Mouse (Mus musculus): ENCODE results near the gene Slc17a7. TPM values are rescaled to one million over a fixed set of nuclear protein-coding genes. Genes with fewer than 3 reads are reported as not detected.
"Not testable (repeated sequence)": the region's sequence is repeated elsewhere in the genome, so short reads cannot be mapped to it uniquely, and the experiment has no call there.

The Slc17a7 gene
- polyA plus RNA-seq, 1 experiment from 2014 or later: 14.6 TPM

DNA sequence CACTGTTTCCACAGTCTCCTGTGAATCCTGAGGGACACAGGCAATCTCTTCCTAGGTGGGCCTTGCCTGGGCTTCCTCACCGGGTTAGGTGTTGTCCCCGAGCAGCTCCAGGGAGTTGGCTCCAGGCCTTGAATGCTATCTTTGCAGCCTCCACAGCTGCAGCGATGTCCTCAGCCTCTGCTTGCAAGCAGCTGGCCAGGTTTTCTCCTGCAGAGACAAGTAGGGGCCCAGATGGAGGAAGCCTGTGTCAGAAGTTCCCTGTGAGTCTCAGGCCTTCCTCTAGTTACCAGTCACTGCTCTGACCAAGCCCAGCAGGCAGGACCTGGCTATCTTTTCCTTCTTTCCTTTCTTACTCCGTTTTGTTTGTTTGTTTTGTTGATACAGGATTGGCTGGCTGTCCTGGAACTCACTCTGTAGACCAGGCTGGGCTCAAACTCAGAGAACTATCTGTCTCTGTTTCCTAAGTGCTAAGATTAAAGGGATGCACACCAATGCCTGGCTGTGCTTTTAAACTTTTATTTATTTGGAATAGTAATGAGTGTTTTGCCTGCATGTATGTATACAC lies 15.1 kb upstream of the Slc17a7 start:
- no peaks in the 10 kb centered on the region for H3K27me3 ChIP-seq (replicated peaks; ENCODE audit: control insufficient read depth, insufficient read depth, low read length)
- 73% methylated on average over 4 of the region's 4 CpGs for WGBS
- ATAC-seq (no peak), DNase-seq (ENCODE audit: low spot score) (no peak)
- no peak overlapping the region; the same call in 1 of the 2 replicates for H3K27ac ChIP-seq (ENCODE audit: low read depth, low read length)
- H3K36me3 ChIP-seq (ENCODE audit: control insufficient read depth, insufficient read depth, low read length): 0 out of 2 replicates have a peak, but pooled peaks cover 16% of the 10 kb centered on the region
- H3K9me3 ChIP-seq (replicated peaks; ENCODE audit: control insufficient read depth, low read length): no peaks in the 10 kb centered on the region
- H3K4me2 ChIP-seq (ENCODE audit: low read length): no peak overlapping the region
- H3K4me1 ChIP-seq (ENCODE audit: control insufficient read depth, insufficient read depth, low read length): peaks cover 7% of the 10 kb centered on the region
- no peak overlapping the region for H3K9ac ChIP-seq (ENCODE audit: low read length)
- H3K4me3 ChIP-seq (ENCODE audit: low read depth, low read length): no peak overlapping the region

GRCm38 (mm10) chr7:45149545-45149944 lies 14.2 kb upstream of the Slc17a7 start:
- ATAC-seq (no peak), DNase-seq (ENCODE audit: low spot score) (no peak)
- H3K27me3 ChIP-seq (replicated peaks; ENCODE audit: control insufficient read depth, insufficient read depth, low read length): no peaks in the 10 kb centered on the region
- no peak overlapping the region for H3K27ac ChIP-seq (ENCODE audit: low read depth, low read length)
- no peak overlapping the region for H3K9ac ChIP-seq (ENCODE audit: low read length)
- H3K4me2 ChIP-seq (ENCODE audit: low read length): no peak overlapping the region
- no peaks in the 10 kb centered on the region for H3K9me3 ChIP-seq (replicated peaks; ENCODE audit: control insufficient read depth, low read length)
- H3K36me3 ChIP-seq (ENCODE audit: control insufficient read depth, insufficient read depth, low read length): 0 out of 2 replicates have a peak, but pooled peaks cover 12% of the 10 kb centered on the region
- H3K4me1 ChIP-seq (ENCODE audit: control insufficient read depth, insufficient read depth, low read length): peaks cover 8% of the 10 kb centered on the region
- 27% methylated on average over 6 of the region's 6 CpGs for WGBS
- no peak overlapping the region for H3K4me3 ChIP-seq (ENCODE audit: low read depth, low read length)

- no peak overlapping the region for H3K4me3 ChIP-seq (ENCODE audit: low read depth, low read length)
- peaks cover 8% of the 10 kb centered on the region for H3K4me1 ChIP-seq (ENCODE audit: control insufficient read depth, insufficient read depth, low read length)
- no peaks in the 10 kb centered on the region for H3K9me3 ChIP-seq (replicated peaks; ENCODE audit: control insufficient read depth, low read length)
- DNase-seq (ENCODE audit: low spot score) (no peak), ATAC-seq (no peak)
- H3K36me3 ChIP-seq (ENCODE audit: control insufficient read depth, insufficient read depth, low read length): 0 out of 2 replicates have a peak, but pooled peaks cover 7% of the 10 kb centered on the region
- H3K27ac ChIP-seq (ENCODE audit: low read depth, low read length): no peak overlapping the region
- no peaks in the 10 kb centered on the region for H3K27me3 ChIP-seq (replicated peaks; ENCODE audit: control insufficient read depth, insufficient read depth, low read length)
- peak overlapping the region; percentile 30; the same call in 1 of the 2 replicates for H3K9ac ChIP-seq (ENCODE audit: low read length)
- WGBS: 76% methylated on average over 4 of the region's 4 CpGs
- no peak overlapping the region for H3K4me2 ChIP-seq (ENCODE audit: low read length)
Measured at GRCm38 (mm10) chr7:45150321-45150720, 13.4 kb upstream of the Slc17a7 start.

DNA sequence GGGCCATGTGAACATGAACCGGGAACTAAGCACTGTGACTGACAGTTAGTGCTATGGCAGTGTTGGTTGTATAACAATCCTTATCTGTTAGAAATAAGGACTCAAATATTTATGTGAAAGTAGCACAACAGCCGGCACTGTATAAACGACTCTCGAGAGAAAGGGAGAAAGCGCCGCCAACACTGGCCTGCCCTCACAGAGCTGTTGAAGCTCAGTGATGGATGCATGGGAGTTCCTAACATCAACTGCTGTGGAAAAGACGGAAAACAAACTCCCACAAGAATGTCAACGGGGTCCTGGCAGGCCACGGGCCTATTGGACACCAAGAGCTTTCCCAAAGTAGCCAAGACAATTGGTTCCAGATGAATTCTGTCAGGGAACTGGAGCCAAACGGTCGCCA lies 12.4 kb upstream of the Slc17a7 start:
- no peaks in the 10 kb centered on the region for H3K9me3 ChIP-seq (replicated peaks; ENCODE audit: control insufficient read depth, low read length)
- H3K36me3 ChIP-seq (ENCODE audit: control insufficient read depth, insufficient read depth, low read length): 0 out of 2 replicates have a peak, but pooled peaks cover 5% of the 10 kb centered on the region
- H3K4me2 ChIP-seq (ENCODE audit: low read length): no peak overlapping the region
- no peak for DNase-seq (ENCODE audit: low spot score)
- peaks cover 8% of the 10 kb centered on the region for H3K4me1 ChIP-seq (ENCODE audit: control insufficient read depth, insufficient read depth, low read length)
- WGBS: 45% methylated on average over 11 of the region's 11 CpGs
- no peak overlapping the region for H3K4me3 ChIP-seq (ENCODE audit: low read depth, low read length)
- peak overlapping the region; percentile 9; the same call in 1 of the 2 replicates for H3K9ac ChIP-seq (ENCODE audit: low read length)
- no peak overlapping the region for H3K27ac ChIP-seq (ENCODE audit: low read depth, low read length)
- no peak for ATAC-seq
- H3K27me3 ChIP-seq (replicated peaks; ENCODE audit: control insufficient read depth, insufficient read depth, low read length): no peaks in the 10 kb centered on the region

DNA sequence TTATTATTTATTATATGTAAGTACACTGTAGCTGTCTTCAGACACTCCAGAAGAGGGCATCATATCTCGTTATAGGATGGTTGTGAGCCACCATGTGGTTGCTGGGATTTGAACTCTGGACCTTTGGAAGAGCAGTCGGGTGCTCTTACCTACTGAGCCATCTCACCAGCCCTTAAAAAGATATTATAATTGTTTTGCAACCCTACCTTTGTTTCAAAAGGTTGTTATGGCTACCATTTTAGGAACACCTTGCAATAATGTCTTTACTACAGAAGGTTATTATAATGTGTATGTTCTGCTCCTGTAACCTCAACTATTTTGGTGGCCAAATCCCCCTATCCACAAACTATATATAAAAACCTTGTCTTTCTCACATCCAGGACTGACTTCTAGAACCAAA lies 10.7 kb upstream of the Slc17a7 start:
- H3K4me2 ChIP-seq (ENCODE audit: low read length); DNase-seq (ENCODE audit: low spot score); H3K4me1 ChIP-seq (ENCODE audit: control insufficient read depth, insufficient read depth, low read length); H3K27me3 ChIP-seq (replicated peaks; ENCODE audit: control insufficient read depth, insufficient read depth, low read length); H3K4me3 ChIP-seq (ENCODE audit: low read depth, low read length); ATAC-seq; H3K9me3 ChIP-seq (replicated peaks; ENCODE audit: control insufficient read depth, low read length); H3K27ac ChIP-seq (ENCODE audit: low read depth, low read length); H3K36me3 ChIP-seq (ENCODE audit: control insufficient read depth, insufficient read depth, low read length); H3K9ac ChIP-seq (ENCODE audit: low read length): not testable (repeated sequence)
- WGBS: 93% methylated on average over 2 of the region's 2 CpGs

DNA sequence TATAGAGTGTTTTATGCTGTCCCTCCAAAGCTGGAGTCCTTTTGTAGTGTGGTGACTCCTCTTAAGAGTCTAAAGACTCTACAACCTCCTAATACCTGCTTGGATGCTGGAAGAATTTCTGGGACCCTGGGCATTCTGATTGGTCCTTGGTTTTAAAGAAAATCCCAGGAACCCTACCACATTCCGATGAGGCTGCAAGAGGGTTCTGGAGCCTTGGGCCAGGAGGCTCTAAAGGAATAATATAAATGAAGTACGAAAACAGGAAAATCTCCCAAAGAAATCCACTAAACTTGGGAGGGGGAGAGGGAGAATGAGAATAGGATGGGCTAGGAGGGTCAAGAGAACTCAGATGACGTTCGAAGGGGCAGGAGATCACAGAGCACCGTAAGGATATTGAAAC lies 10.2 kb upstream of the Slc17a7 start:
- Histone ChIP-seq H3K4me1 (ENCODE audit: control insufficient read depth, insufficient read depth, low read length) (peaks cover 8% of the 10 kb centered on the region), H3K9me3 (replicated peaks; ENCODE audit: control insufficient read depth, low read length) (no peaks in the 10 kb centered on the region), H3K27me3 (replicated peaks; ENCODE audit: control insufficient read depth, insufficient read depth, low read length) (no peaks in the 10 kb centered on the region), H3K9ac (ENCODE audit: low read length) (peak overlapping the region; percentile 83), H3K4me2 (ENCODE audit: low read length) (peak overlapping the region; percentile 84), H3K36me3 (ENCODE audit: control insufficient read depth, insufficient read depth, low read length) (peaks cover 9% of the 10 kb centered on the region; the same call in 1 of the 2 replicates), H3K27ac (ENCODE audit: low read depth, low read length) (peak overlapping the region; percentile 89), H3K4me3 (ENCODE audit: low read depth, low read length) (peak overlapping the region; percentile 50)
- ATAC-seq: 0 out of 2 replicates have a peak, but pooled peaks have one; percentile 0
- DNase-seq (ENCODE audit: low spot score): no peak
- 3% methylated on average over 5 of the region's 5 CpGs for WGBS

DNA sequence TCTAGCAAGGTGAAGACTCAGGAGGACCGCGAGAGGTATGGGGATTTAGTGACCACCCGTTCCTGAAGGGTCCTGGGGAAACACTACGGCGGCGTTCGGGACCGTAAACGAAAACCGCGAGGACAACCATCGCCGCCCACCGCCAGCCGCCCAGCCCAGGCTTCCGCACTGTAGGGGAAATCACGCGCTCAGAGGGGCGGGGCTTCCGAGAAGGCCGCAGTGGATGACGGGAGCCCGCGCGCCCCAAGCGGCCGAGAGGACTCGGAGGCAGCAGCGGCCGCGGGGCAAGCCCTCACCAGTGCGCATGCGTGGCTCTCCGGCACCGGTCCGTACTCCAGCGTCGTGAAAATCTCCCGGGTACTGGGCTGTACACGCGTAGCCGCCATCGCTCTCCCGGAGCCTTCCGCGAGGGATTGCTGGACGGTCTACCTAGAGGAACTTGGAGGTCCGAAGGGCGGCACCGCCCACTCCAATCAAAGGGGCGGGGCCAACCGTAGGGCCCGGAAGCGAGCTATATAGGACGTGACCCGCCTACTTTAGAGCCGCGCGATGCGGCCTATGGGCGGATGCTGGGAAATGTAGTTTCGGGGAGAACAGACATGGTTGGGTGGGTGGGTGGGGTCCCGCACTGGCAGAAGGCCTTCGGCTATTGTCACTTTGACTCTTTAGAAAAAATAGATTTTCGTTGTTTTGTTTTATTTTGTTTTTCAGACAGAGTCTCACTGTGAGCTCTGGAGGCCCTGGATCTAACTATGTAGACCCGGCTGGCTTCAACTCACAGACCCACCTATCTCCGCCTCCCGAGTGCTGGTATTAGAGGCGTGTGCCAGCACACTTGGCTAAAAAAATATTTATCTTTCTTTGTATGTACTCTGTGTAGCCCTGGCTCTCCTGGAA lies 9.4 kb upstream of the Slc17a7 start, which contains the start of the genes Pih1d1 and Aldh16a1:
TSS of gene Pih1d1 (plus strand) at position 208 of the 897 bp plus-strand sequence.
TSS of gene Aldh16a1 (minus strand) at position 489 of the 897 bp plus-strand sequence.
- H3K4me1 ChIP-seq (ENCODE audit: control insufficient read depth, insufficient read depth, low read length): peaks cover 8% of the 10 kb centered on the region
- peak; percentile 97 for ATAC-seq
- H3K4me3 ChIP-seq (ENCODE audit: low read depth, low read length): peak within 1 kb of the TSS; percentile 50
- peak; percentile 98 for DNase-seq (ENCODE audit: low spot score)
- peak within 1 kb of the TSS; percentile 83 for H3K9ac ChIP-seq (ENCODE audit: low read length)
- 5% methylated on average over 67 of the region's 69 CpGs for WGBS
- no peaks in the 10 kb centered on the region for H3K9me3 ChIP-seq (replicated peaks; ENCODE audit: control insufficient read depth, low read length)
- peak within 1 kb of the TSS; percentile 89 for H3K27ac ChIP-seq (ENCODE audit: low read depth, low read length)
- no peaks in the 10 kb centered on the region for H3K27me3 ChIP-seq (replicated peaks; ENCODE audit: control insufficient read depth, insufficient read depth, low read length)
- H3K4me2 ChIP-seq (ENCODE audit: low read length): peak within 1 kb of the TSS; percentile 84
- H3K36me3 ChIP-seq (ENCODE audit: control insufficient read depth, insufficient read depth, low read length): peaks cover 17% of the 10 kb centered on the region; the same call in 1 of the 2 replicates

- no peaks in the 10 kb centered on the region for H3K27me3 ChIP-seq (replicated peaks; ENCODE audit: control insufficient read depth, insufficient read depth, low read length)
- 81% methylated on average over 12 of the region's 12 CpGs for WGBS
- peak overlapping the region; percentile 84 for H3K4me2 ChIP-seq (ENCODE audit: low read length)
- peaks cover 19% of the 10 kb centered on the region; the same call in 1 of the 2 replicates for H3K36me3 ChIP-seq (ENCODE audit: control insufficient read depth, insufficient read depth, low read length)
- ATAC-seq (no peak; the same call in 1 of the 2 replicates), DNase-seq (ENCODE audit: low spot score) (no peak)
- H3K27ac ChIP-seq (ENCODE audit: low read depth, low read length): no peak overlapping the region
- peak overlapping the region; percentile 50 for H3K4me3 ChIP-seq (ENCODE audit: low read depth, low read length)
- H3K4me1 ChIP-seq (ENCODE audit: control insufficient read depth, insufficient read depth, low read length): peaks cover 8% of the 10 kb centered on the region
- H3K9me3 ChIP-seq (replicated peaks; ENCODE audit: control insufficient read depth, low read length): no peaks in the 10 kb centered on the region
- H3K9ac ChIP-seq (ENCODE audit: low read length): peak overlapping the region; percentile 33; the same call in 1 of the 2 replicates
Measured at GRCm38 (mm10) chr7:45154993-45155514, 8.7 kb upstream of the Slc17a7 start.
